Mouse (Mus musculus) limb, embryonic 13.5 days (tissue): ENCODE measurements around the gene Olfr629. TPM values are rescaled to one million over a fixed set of nuclear protein-coding genes. Genes with fewer than 3 reads are reported as not detected.
"Not testable (repeated sequence)": the region's sequence is repeated elsewhere in the genome, so short reads cannot be mapped to it uniquely, and the experiment has no call there.

Source experiments
- ATAC-seq: fragments of 200-750 bp; cut with Nextera tagmentation; 2 replicates; pipeline ENCODE4 v1.8.0; 2017; ENCODE audit warnings: low read depth, moderate number of reproducible peaks, moderate TSS enrichment; ENCODE audit not compliant: low FRiP score
- H3K27ac ChIP-seq: fragments of 300-500 bp; sonication (generic); 2 replicates; pipeline ENCODE4 v1.5.1; 2015; ENCODE audit warnings: inconsistent platforms, mild to moderate bottlenecking, moderate library complexity
- H3K27me3 ChIP-seq: fragments of 300-500 bp; sonication (generic); 2 replicates; pipeline ENCODE4 v1.6.1; 2015; ENCODE audit warnings: mild to moderate bottlenecking, inconsistent platforms
- H3K36me3 ChIP-seq: fragments of 300-500 bp; sonication (generic); 2 replicates; pipeline ENCODE4 v1.6.1; 2015; ENCODE audit warnings: inconsistent platforms, mild to moderate bottlenecking, moderate library complexity
- H3K4me1 ChIP-seq: fragments of 300-500 bp; sonication (generic); 2 replicates; pipeline ENCODE4 v1.6.1; 2015; ENCODE audit warnings: inconsistent platforms
- H3K4me2 ChIP-seq: fragments of 300-500 bp; sonication (generic); replicated peaks from 2 replicates; pipeline ENCODE4 v1.6.1; 2015; ENCODE audit warnings: inconsistent platforms, mild to moderate bottlenecking, moderate library complexity
- H3K4me3 ChIP-seq: fragments of 300-500 bp; sonication (generic); 2 replicates; pipeline ENCODE4 v1.5.1; 2015; ENCODE audit warnings: moderate library complexity, mild to moderate bottlenecking, inconsistent platforms
- H3K9ac ChIP-seq: fragments of 300-500 bp; sonication (generic); 2 replicates; pipeline ENCODE4 v1.6.1; 2015; ENCODE audit warnings: mild to moderate bottlenecking, inconsistent platforms
- H3K9me3 ChIP-seq: fragments of 300-500 bp; sonication (generic); 2 replicates; pipeline ENCODE4 v1.6.1; 2016; ENCODE audit warnings: inconsistent platforms
- WGBS: fragments of 180-500 bp; shearing (Covaris S2); methylation state at CpG from one replicate; pipeline ENCODE4 v1.1.7; 2015; 5-methylcytosine and 5-hydroxymethylcytosine counted together
- polyA plus RNA-seq: library from polyadenylated mRNA; unstranded; fragments of >200 nt; fragmentation: Nextera tagmentation; extraction: Ambion mirVana; gene quantifications from 2 replicates; pipeline ENCODE4 v1.2.1, GENCODE M21; 2015

Olfr629 gene
- polyA plus RNA-seq = not detected in 2 replicates

DNA sequence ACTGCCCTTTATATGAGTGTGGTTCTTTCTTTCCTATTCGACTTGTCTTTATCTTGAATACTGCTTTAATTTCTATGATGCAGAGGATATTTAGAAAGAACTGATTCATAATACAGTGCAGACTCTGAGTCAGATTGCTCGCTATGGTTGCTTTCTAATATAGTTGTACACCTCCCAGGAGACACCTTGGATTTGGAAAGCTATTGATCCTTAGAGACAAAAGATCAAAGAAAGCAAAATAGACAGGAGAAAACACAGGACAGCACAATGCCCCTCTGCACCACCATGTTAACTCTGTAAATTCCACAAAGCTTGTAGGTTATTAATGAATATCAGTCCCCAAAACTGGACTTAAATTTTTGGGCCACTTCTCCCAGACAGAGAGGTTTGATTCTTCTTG, at the start of gene Olfr629:
TSS of gene Olfr629 (minus strand) at position 101 of the 400 bp plus-strand sequence.
- H3K27me3 ChIP-seq = no peaks in the 10 kb centered on the region
- ATAC-seq = no peak
- no peak within 1 kb of the TSS for H3K4me3 ChIP-seq
- H3K4me1 ChIP-seq = no peaks in the 10 kb centered on the region
- no peak within 1 kb of the TSS for H3K9ac ChIP-seq
- 84% methylated on average over 2 of the region's 2 CpGs for WGBS
- no peaks in the 10 kb centered on the region for H3K36me3 ChIP-seq
- no peak within 1 kb of the TSS for H3K4me2 ChIP-seq
- no peak within 1 kb of the TSS for H3K27ac ChIP-seq
- no peaks in the 10 kb centered on the region for H3K9me3 ChIP-seq

GRCm38 (mm10) chr7:103792669-103793388, 48.1 kb upstream of the Olfr629 start:
- no peak for ATAC-seq
- H3K36me3 ChIP-seq = no peaks in the 10 kb centered on the region
- H3K27ac ChIP-seq = no peak overlapping the region
- H3K9me3 ChIP-seq = no peaks in the 10 kb centered on the region
- no peaks in the 10 kb centered on the region for H3K4me1 ChIP-seq
- H3K27me3 ChIP-seq = no peaks in the 10 kb centered on the region
- H3K4me2 ChIP-seq = no peak overlapping the region
- H3K4me3 ChIP-seq = no peak overlapping the region
- WGBS = 27% methylated on average over 4 of the region's 4 CpGs
- H3K9ac ChIP-seq = no peak overlapping the region

DNA sequence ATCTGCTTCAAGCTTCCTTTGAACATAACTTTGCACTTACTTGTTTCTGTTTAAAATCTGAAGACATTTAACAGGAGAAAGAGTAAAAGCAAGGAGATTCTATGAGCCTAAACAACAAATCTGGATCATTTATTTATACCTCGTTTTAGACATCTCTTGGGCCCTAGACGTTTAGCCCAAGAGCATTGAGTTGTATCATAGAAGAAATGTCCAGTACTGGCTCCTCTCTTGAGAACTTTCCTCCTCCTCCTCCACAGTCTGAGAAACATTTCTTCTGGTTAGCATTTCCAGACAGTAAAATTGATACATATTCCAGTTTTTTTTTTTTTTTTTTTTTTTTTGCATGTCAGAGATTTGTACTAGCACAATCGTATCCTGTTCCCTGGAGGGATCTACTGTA, 47.0 kb upstream of the Olfr629 start, which contains the start of gene Olfr67:
TSS of gene Olfr67 (minus strand) at position 101 of the 400 bp plus-strand sequence.
- Histone ChIP-seq H3K4me1 (no peaks in the 10 kb centered on the region), H3K9me3 (no peaks in the 10 kb centered on the region), H3K9ac (no peak within 1 kb of the TSS), H3K27me3 (no peaks in the 10 kb centered on the region), H3K4me2 (no peak within 1 kb of the TSS), H3K27ac (no peak within 1 kb of the TSS), H3K4me3 (no peak within 1 kb of the TSS), H3K36me3 (no peaks in the 10 kb centered on the region)
- WGBS = 76% methylated on average over 3 of the region's 3 CpGs
- ATAC-seq = no peak

DNA sequence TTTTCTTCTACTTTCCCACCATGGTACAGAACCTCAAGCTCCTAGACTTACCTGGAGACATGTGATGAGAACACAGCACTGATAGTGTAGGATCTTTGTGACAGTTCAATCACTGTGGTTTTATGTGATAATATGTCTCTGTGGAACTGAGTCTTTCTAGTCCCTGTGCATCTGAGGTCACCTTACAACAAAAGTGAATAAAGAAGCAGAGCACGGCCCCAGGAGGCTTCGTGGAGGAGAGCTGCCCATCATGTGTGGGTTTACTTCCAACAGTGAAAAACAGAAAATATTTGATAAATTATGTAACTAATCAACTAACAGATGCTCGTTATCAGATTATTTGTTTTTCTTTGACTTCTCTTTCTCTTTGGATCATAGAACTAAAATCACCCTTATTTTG, 34.9 kb upstream of the Olfr629 start, which contains the start of gene Olfr68:
TSS of gene Olfr68 (minus strand) at position 101 of the 400 bp plus-strand sequence.
- no peak within 1 kb of the TSS for H3K9ac ChIP-seq

GRCm38 (mm10) chr7:103777652-103778051, 32.9 kb upstream of the Olfr629 start:
- not testable (repeated sequence) for H3K4me3 ChIP-seq, H3K4me1 ChIP-seq, ATAC-seq, H3K27me3 ChIP-seq, H3K9ac ChIP-seq, H3K9me3 ChIP-seq, H3K36me3 ChIP-seq, H3K27ac ChIP-seq, H3K4me2 ChIP-seq
- 83% methylated on average over 4 of the region's 4 CpGs for WGBS

More for the DNA sequence above, 34.9 kb upstream of the Olfr629 start, which contains the start of gene Olfr68:
- Histone ChIP-seq H3K4me3 (no peak within 1 kb of the TSS), H3K4me2 (no peak within 1 kb of the TSS), H3K27me3 (no peaks in the 10 kb centered on the region), H3K9me3 (no peaks in the 10 kb centered on the region), H3K4me1 (no peaks in the 10 kb centered on the region), H3K27ac (no peak within 1 kb of the TSS), H3K36me3 (no peaks in the 10 kb centered on the region)
- 79% methylated on average over 3 of the region's 3 CpGs for WGBS
- ATAC-seq = no peak

- no peak within 1 kb of the TSS for H3K4me2 ChIP-seq
- no peaks in the 10 kb centered on the region for H3K4me1 ChIP-seq
- no peak within 1 kb of the TSS for H3K4me3 ChIP-seq
- no peaks in the 10 kb centered on the region for H3K36me3 ChIP-seq
- no peaks in the 10 kb centered on the region for H3K27me3 ChIP-seq
- 75% methylated on average over 2 of the region's 2 CpGs for WGBS
- no peak within 1 kb of the TSS for H3K9ac ChIP-seq
- no peak for ATAC-seq
- no peaks in the 10 kb centered on the region for H3K9me3 ChIP-seq
- no peak within 1 kb of the TSS for H3K27ac ChIP-seq
These were observed 26.8 kb upstream of the Olfr629 start, which contains the start of gene Olfr69 for GRCm38 (mm10) chr7:103771494-103771893. TSS of gene Olfr69 (minus strand) at chr7:103771594.

- not testable (repeated sequence) for H3K4me1 ChIP-seq, ATAC-seq, H3K9ac ChIP-seq, H3K9me3 ChIP-seq, H3K4me2 ChIP-seq, H3K36me3 ChIP-seq, H3K27ac ChIP-seq, H3K27me3 ChIP-seq, H3K4me3 ChIP-seq
- 87% methylated on average over 6 of the region's 6 CpGs for WGBS
These were observed 22.9 kb upstream of the Olfr629 start for GRCm38 (mm10) chr7:103767687-103768086.

GRCm38 (mm10) chr7:103762212-103762611, 17.5 kb upstream of the Olfr629 start:
- not testable (repeated sequence) for H3K36me3 ChIP-seq, H3K4me2 ChIP-seq, ATAC-seq, H3K27me3 ChIP-seq, H3K4me3 ChIP-seq, H3K9ac ChIP-seq, H3K27ac ChIP-seq, H3K4me1 ChIP-seq, H3K9me3 ChIP-seq
- 90% methylated on average over 6 of the region's 6 CpGs for WGBS

DNA sequence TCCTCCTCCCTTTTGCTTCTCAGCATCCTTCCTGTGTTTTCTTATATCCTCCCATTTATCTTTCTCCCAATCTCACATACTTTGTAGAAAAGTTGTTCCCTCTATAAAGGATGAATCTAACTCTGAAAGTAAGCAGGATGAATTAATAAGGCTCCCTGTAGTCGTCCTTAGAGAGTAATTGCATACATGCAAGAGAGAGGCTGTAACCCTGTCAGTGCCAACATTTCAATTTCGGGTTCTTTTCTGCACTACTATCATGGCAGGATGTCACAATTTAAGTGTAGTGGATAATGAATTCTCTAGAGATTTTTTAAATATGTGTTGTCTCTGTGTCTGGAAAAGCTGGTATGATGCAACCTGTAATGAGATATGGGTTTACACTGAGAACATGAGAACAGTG, 12.5 kb upstream of the Olfr629 start, which contains the start of gene Olfr630:
TSS of gene Olfr630 (minus strand) at position 101 of the 400 bp plus-strand sequence.
- H3K4me3 ChIP-seq = no peak within 1 kb of the TSS
- H3K9me3 ChIP-seq = no peaks in the 10 kb centered on the region
- no peaks in the 10 kb centered on the region for H3K36me3 ChIP-seq
- H3K27me3 ChIP-seq = no peaks in the 10 kb centered on the region
- H3K27ac ChIP-seq = no peak within 1 kb of the TSS
- no peak within 1 kb of the TSS for H3K9ac ChIP-seq
- 45% methylated on average over 2 of the region's 2 CpGs for WGBS
- H3K4me2 ChIP-seq = no peak within 1 kb of the TSS
- H3K4me1 ChIP-seq = no peaks in the 10 kb centered on the region
- no peak for ATAC-seq

- Histone ChIP-seq H3K9ac (no peak within 1 kb of the TSS), H3K27me3 (no peaks in the 10 kb centered on the region), H3K4me3 (no peak within 1 kb of the TSS), H3K36me3 (no peaks in the 10 kb centered on the region), H3K9me3 (no peaks in the 10 kb centered on the region), H3K4me2 (no peak within 1 kb of the TSS), H3K27ac (no peak within 1 kb of the TSS), H3K4me1 (no peaks in the 10 kb centered on the region)
- ATAC-seq = no peak
- WGBS = 80% methylated on average over 1 of the region's 1 CpGs
These were observed 14.7 kb downstream of the Olfr629 start, which contains the start of gene Olfr628 for GRCm38 (mm10) chr7:103730074-103730473. TSS of gene Olfr628 (plus strand) at chr7:103730374.

DNA sequence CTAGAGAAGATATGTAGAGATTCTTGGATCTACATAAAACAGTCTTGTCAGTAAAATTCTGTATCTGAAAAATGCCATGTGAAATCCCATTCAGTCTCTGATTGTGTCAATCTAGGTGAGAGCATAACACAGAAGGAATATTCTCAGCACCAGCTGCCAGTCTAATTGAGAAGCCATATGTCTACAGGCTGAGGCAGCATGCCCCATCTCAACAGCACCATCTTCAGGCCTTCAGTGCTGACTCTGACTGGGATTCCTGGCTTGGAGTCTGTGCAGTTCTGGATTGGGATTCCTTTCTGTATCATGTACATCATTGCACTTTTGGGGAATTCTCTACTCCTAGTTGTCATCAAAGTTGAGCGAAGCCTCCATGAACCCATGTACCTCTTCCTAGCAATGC, 28.3 kb downstream of the Olfr629 start:
- 87% methylated on average over 1 of the region's 1 CpGs for WGBS
- ATAC-seq, H3K27me3 ChIP-seq, H3K4me2 ChIP-seq, H3K4me1 ChIP-seq, H3K4me3 ChIP-seq, H3K27ac ChIP-seq, H3K36me3 ChIP-seq, H3K9ac ChIP-seq, H3K9me3 ChIP-seq: not testable (repeated sequence)

- no peaks in the 10 kb centered on the region for H3K36me3 ChIP-seq
- no peak for ATAC-seq
These were observed 30.4 kb downstream of the Olfr629 start, which contains the start of gene Olfr243 for GRCm38 (mm10) chr7:103714371-103714770. TSS of gene Olfr243 (plus strand) at chr7:103714671.

More at GRCm38 (mm10) chr7:103714371-103714770, 30.4 kb downstream of the Olfr629 start, which contains the start of gene Olfr243:
- H3K9me3 ChIP-seq = no peaks in the 10 kb centered on the region
- H3K4me3 ChIP-seq = no peak within 1 kb of the TSS
- no peak within 1 kb of the TSS for H3K9ac ChIP-seq
- H3K4me1 ChIP-seq = no peaks in the 10 kb centered on the region
- no peaks in the 10 kb centered on the region for H3K27me3 ChIP-seq
- no peak within 1 kb of the TSS for H3K4me2 ChIP-seq
- no peak within 1 kb of the TSS for H3K27ac ChIP-seq
